Mouse (Mus musculus) hindbrain, postnatal 0 days (tissue): ENCODE results near the gene Nap1l1. TPM values are rescaled to one million over a fixed set of nuclear protein-coding genes. Genes with fewer than 3 reads are reported as not detected.

Experiments used
- ATAC-seq: fragments of 200-750 bp; cut with Nextera tagmentation; 2 replicates; pipeline ENCODE4 v1.8.0; 2017; ENCODE audit warnings: mild to moderate bottlenecking, moderate TSS enrichment, moderate library complexity
- DNase-seq: peaks from one replicate; pipeline ENCODE4 v3.0.0-alpha.2; 2015; ENCODE audit warnings: low spot score
- H3K27ac ChIP-seq: fragments of 300-500 bp; sonication (generic); 2 replicates; pipeline ENCODE4 v1.5.1; 2014; ENCODE audit warnings: mild to moderate bottlenecking
- H3K27me3 ChIP-seq: fragments of 300-500 bp; sonication (generic); 2 replicates; pipeline ENCODE4 v1.6.1; 2014; ENCODE audit warnings: low read length, mixed read lengths; ENCODE audit not compliant: insufficient read depth
- H3K36me3 ChIP-seq: fragments of 300-500 bp; sonication (generic); 2 replicates; pipeline ENCODE4 v1.6.1; 2014; ENCODE audit warnings: low read length, mixed read lengths; ENCODE audit not compliant: insufficient read depth
- H3K4me1 ChIP-seq: fragments of 300-500 bp; sonication (generic); 2 replicates; pipeline ENCODE4 v1.6.1; 2014; ENCODE audit warnings: antibody characterized with exemption, low read length, mixed read lengths; ENCODE audit not compliant: insufficient read depth
- H3K4me2 ChIP-seq: fragments of 300-500 bp; sonication (generic); 2 replicates; pipeline ENCODE4 v1.6.1; 2014; ENCODE audit warnings: low read depth, mild to moderate bottlenecking, low read length, moderate library complexity, mixed read lengths
- H3K4me3 ChIP-seq: fragments of 300-500 bp; sonication (generic); 2 replicates; pipeline ENCODE4 v1.5.1; 2014; ENCODE audit warnings: low read length
- H3K9ac ChIP-seq: fragments of 300-500 bp; sonication (generic); replicated peaks from 2 replicates; pipeline ENCODE4 v1.6.1; 2014; ENCODE audit warnings: mild to moderate bottlenecking, low read length, moderate library complexity, mixed read lengths
- H3K9me3 ChIP-seq: fragments of 300-500 bp; sonication (generic); 2 replicates; pipeline ENCODE4 v1.6.1; 2016; ENCODE audit warnings: low read length, mixed read lengths
- CTCF ChIP-seq: IDR thresholded peaks from 2 replicates; pipeline ENCODE4 v1.5.1; 2016; ENCODE audit warnings: antibody characterized with exemption, control low read depth, low read depth
- WGBS: fragments of 180-500 bp; shearing (Covaris S2); extraction: QIAGEN DNeasy Blood & Tissue Kit; methylation state at CpG from one replicate; pipeline ENCODE4 v1.1.7; 2014; 5-methylcytosine and 5-hydroxymethylcytosine counted together
- polyA plus RNA-seq: library from polyadenylated mRNA; unstranded; fragments of >200 nt; fragmentation: Nextera tagmentation; extraction: Ambion mirVana; gene quantifications from 2 replicates; pipeline ENCODE4 v1.2.1, GENCODE M21; 2015
- total RNA-seq: library from RNA; depleted of rRNA; stranded (reverse); fragments of >200 nt; gene quantifications from 2 replicates; pipeline ENCODE4 v1.2.3, GENCODE M21; 2014

Gene Nap1l1
- total and polyA plus RNA-seq, 2 experiments from 2014 or later: 48.7 to 174 TPM

DNA sequence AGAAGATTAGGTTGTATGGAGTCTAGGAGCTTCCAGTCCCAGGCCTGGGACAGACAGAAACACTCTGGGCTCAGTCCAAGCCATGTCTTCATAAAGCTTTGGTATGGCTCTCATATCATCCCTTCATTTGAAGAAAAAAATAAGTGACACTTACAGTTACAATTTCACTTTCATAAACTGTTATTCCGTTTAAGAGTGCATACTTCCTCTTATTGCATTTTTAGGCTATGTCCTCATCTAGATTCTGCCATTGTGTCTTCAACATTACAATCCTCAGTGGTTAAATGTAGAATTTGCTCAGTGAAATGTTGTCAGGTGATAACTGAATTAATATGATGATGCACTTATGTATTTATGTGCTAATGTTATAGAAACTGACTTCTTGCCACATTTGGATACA lies 8.2 kb upstream of the Nap1l1 start:
- TF ChIP-seq CTCF: no peak
- H3K4me1 ChIP-seq: no peaks in the 10 kb centered on the region
- H3K27me3 ChIP-seq: no peaks in the 10 kb centered on the region
- no peak overlapping the region for H3K9ac ChIP-seq
- 96% methylated on average over 1 of the region's 1 CpGs for WGBS
- H3K27ac ChIP-seq: no peak overlapping the region
- ATAC-seq (no peak), DNase-seq (no peak)
- H3K9me3 ChIP-seq: no peaks in the 10 kb centered on the region
- H3K36me3 ChIP-seq: no peaks in the 10 kb centered on the region
- H3K4me3 ChIP-seq: no peak overlapping the region
- no peak overlapping the region for H3K4me2 ChIP-seq

- no peak for ATAC-seq
- WGBS: 44% methylated on average over 2 of the region's 2 CpGs
Observed at GRCm38 (mm10) chr10:111465409-111465808, 7.6 kb upstream of the Nap1l1 start.

DNA sequence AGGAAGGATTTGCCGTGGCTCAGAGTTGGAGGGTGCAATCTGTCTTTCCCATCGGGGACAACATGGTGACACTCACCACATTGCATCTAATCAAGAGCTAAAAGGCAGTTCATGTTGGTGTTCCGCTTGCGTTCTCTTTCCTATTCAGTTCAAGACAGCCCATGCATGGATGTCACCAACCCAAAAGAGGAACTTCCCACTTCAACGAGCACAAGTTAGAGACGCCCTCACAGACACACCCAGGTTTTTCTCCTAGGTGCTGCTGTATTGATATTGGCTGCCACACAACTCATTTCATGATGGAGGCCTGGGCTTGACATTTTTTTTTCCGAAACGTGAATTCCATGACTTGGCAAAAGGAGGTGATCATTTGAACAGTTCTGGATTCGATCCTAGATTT lies 1.9 kb upstream of the Nap1l1 start:
- H3K27ac ChIP-seq: no peak overlapping the region
- no peak overlapping the region for H3K9ac ChIP-seq
- TF ChIP-seq CTCF: no peak
- H3K4me3 ChIP-seq: no peak overlapping the region
- no peaks in the 10 kb centered on the region for H3K36me3 ChIP-seq
- 67% methylated on average over 9 of the region's 9 CpGs for WGBS
- H3K4me2 ChIP-seq: no peak overlapping the region
- DNase-seq (no peak), ATAC-seq (no peak)
- H3K4me1 ChIP-seq: 0 out of 2 replicates have a peak, but pooled peaks cover 4% of the 10 kb centered on the region
- no peaks in the 10 kb centered on the region for H3K27me3 ChIP-seq
- no peaks in the 10 kb centered on the region for H3K9me3 ChIP-seq

More at GRCm38 (mm10) chr10:111465409-111465808, 7.6 kb upstream of the Nap1l1 start:
- Histone ChIP-seq H3K4me2 (no peak overlapping the region), H3K4me3 (no peak overlapping the region), H3K9ac (no peak overlapping the region), H3K9me3 (no peaks in the 10 kb centered on the region), H3K27me3 (no peaks in the 10 kb centered on the region), H3K27ac (no peak overlapping the region), H3K36me3 (no peaks in the 10 kb centered on the region), H3K4me1 (no peaks in the 10 kb centered on the region)
- no peak for DNase-seq
- TF ChIP-seq CTCF: no peak

DNA sequence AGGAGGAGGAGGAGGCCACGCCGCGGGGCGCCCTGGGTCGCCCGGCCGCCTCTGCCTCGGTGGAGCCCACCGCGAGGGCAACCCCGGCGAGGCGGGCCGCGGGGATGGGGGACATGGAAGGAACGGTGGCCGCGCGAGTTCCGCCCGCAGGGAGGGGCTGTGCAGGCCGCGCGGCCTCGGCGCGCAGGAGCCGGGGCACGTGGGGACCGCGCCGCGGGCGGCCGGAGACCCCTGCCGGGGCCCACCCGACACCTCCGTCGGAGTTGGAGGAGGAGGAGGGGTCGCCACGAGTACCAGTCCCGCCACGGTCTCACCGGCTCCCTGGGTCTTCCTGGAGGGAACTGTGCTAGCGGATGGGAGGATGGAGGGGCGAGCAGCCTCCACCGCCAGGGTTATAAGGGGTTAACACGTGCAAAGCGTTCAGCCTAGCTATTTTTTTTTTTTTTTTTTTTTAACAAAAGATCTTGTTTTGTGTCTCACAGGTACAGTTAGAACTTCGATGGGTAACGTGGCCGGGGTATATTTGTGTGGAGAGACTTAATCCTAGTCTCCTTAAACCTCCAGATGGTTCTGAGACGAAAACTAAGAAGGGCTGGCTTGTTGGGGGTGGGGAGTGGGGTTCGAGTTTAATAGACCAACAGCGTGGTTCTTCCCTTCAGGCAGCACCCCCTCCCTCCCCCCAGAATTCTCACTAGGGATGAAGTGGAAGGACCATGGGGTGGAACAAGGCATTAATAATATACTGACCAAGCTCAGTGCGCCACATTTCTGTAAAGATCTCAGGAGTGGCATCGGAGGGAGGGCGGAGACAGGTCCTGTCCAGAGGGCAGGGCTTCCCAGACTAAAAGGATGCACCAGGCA lies 718 bp downstream of the Nap1l1 start:
- no peak for TF ChIP-seq CTCF
- under 1% methylated on average over 32 of the region's 58 CpGs for WGBS
- ATAC-seq (peak; percentile 83), DNase-seq (peak; percentile 72)
- Histone ChIP-seq H3K4me1 (0 out of 2 replicates have a peak, but pooled peaks cover 4% of the 10 kb centered on the region), H3K27me3 (no peaks in the 10 kb centered on the region), H3K9ac (peak overlapping the region; percentile 98), H3K4me3 (peak overlapping the region; percentile 93), H3K36me3 (no peaks in the 10 kb centered on the region), H3K27ac (peak overlapping the region; percentile 97), H3K9me3 (no peaks in the 10 kb centered on the region), H3K4me2 (peak overlapping the region; percentile 81)

- Histone ChIP-seq H3K27ac (no peak overlapping the region), H3K27me3 (no peaks in the 10 kb centered on the region), H3K4me2 (peak overlapping the region; percentile 32; the same call in 1 of the 2 replicates), H3K9ac (no peak overlapping the region), H3K9me3 (no peaks in the 10 kb centered on the region), H3K36me3 (no peaks in the 10 kb centered on the region), H3K4me1 (0 out of 2 replicates have a peak, but pooled peaks cover 4% of the 10 kb centered on the region), H3K4me3 (no peak overlapping the region)
- peak; percentile 32 for DNase-seq
- no peak for TF ChIP-seq CTCF
- 19% methylated on average over 4 of the region's 4 CpGs for WGBS
- ATAC-seq: no peak
Observed at GRCm38 (mm10) chr10:111476301-111476700, 3.3 kb downstream of the Nap1l1 start.

GRCm38 (mm10) chr10:111476989-111477510 lies 4.0 kb downstream of the Nap1l1 start:
- no peak overlapping the region for H3K27ac ChIP-seq
- TF ChIP-seq CTCF: no peak
- H3K4me2 ChIP-seq: no peak overlapping the region; the same call in 1 of the 2 replicates
- H3K4me3 ChIP-seq: no peak overlapping the region
- H3K9ac ChIP-seq: no peak overlapping the region
- 73% methylated on average over 6 of the region's 6 CpGs for WGBS
- H3K4me1 ChIP-seq: 0 out of 2 replicates have a peak, but pooled peaks cover 4% of the 10 kb centered on the region
- no peaks in the 10 kb centered on the region for H3K27me3 ChIP-seq
- H3K9me3 ChIP-seq: no peaks in the 10 kb centered on the region
- H3K36me3 ChIP-seq: 0 out of 2 replicates have a peak, but pooled peaks cover 3% of the 10 kb centered on the region
- ATAC-seq: no peak
- no peak for DNase-seq
